Mouse (Mus musculus): ENCODE data around the gene Slc35f1. TPM values are rescaled to one million over a fixed set of nuclear protein-coding genes. Genes with fewer than 3 reads are reported as not detected.

Slc35f1 gene
- polyA plus RNA-seq, 1 experiment from 2014 or later = 2.0 TPM

GRCm38 (mm10) chr10:52819661-52820060 lies 129.3 kb downstream of the Slc35f1 start:
- ATAC-seq (ENCODE audit: insufficient number of reproducible peaks, low FRiP score, low TSS enrichment, low read depth) (no peak), DNase-seq (ENCODE audit: low spot score) (no peak)
- Histone ChIP-seq H3K4me3 (ENCODE audit: low read depth, low read length) (no peak overlapping the region), H3K27ac (replicated peaks; ENCODE audit: low read depth, low read length) (no peak overlapping the region), H3K4me2 (ENCODE audit: low read depth, severe bottlenecking) (no peak overlapping the region), H3K27me3 (ENCODE audit: control insufficient read depth, insufficient read depth, low read length) (no peaks in the 10 kb centered on the region), H3K9ac (ENCODE audit: low read length) (no peak overlapping the region), H3K36me3 (ENCODE audit: control insufficient read depth, insufficient read depth, low read length) (no peaks in the 10 kb centered on the region), H3K9me3 (ENCODE audit: control insufficient read depth, low read length) (no peaks in the 10 kb centered on the region), H3K4me1 (ENCODE audit: control insufficient read depth, insufficient read depth, low read length) (no peaks in the 10 kb centered on the region)
- WGBS = 88% methylated on average over 1 of the region's 1 CpGs

GRCm38 (mm10) chr10:52822909-52823308 lies 132.6 kb downstream of the Slc35f1 start:
- H3K27me3 ChIP-seq (ENCODE audit: control insufficient read depth, insufficient read depth, low read length) = no peaks in the 10 kb centered on the region
- no peak for DNase-seq (ENCODE audit: low spot score)
- no peaks in the 10 kb centered on the region for H3K36me3 ChIP-seq (ENCODE audit: control insufficient read depth, insufficient read depth, low read length)
- WGBS = 80% methylated on average over 2 of the region's 2 CpGs
- no peaks in the 10 kb centered on the region for H3K9me3 ChIP-seq (ENCODE audit: control insufficient read depth, low read length)
- no peak overlapping the region for H3K27ac ChIP-seq (replicated peaks; ENCODE audit: low read depth, low read length)
- H3K4me3 ChIP-seq (ENCODE audit: low read depth, low read length) = no peak overlapping the region
- H3K4me2 ChIP-seq (ENCODE audit: low read depth, severe bottlenecking) = no peak overlapping the region
- no peak overlapping the region for H3K9ac ChIP-seq (ENCODE audit: low read length)
- no peak for ATAC-seq (ENCODE audit: insufficient number of reproducible peaks, low FRiP score, low TSS enrichment, low read depth)
- H3K4me1 ChIP-seq (ENCODE audit: control insufficient read depth, insufficient read depth, low read length) = no peaks in the 10 kb centered on the region

GRCm38 (mm10) chr10:52825746-52826145 lies 135.4 kb downstream of the Slc35f1 start:
- H3K9me3 ChIP-seq (ENCODE audit: control insufficient read depth, low read length) = no peaks in the 10 kb centered on the region
- no peaks in the 10 kb centered on the region for H3K4me1 ChIP-seq (ENCODE audit: control insufficient read depth, insufficient read depth, low read length)
- no peaks in the 10 kb centered on the region for H3K36me3 ChIP-seq (ENCODE audit: control insufficient read depth, insufficient read depth, low read length)
- no peak overlapping the region for H3K4me3 ChIP-seq (ENCODE audit: low read depth, low read length)
- no peak for ATAC-seq (ENCODE audit: insufficient number of reproducible peaks, low FRiP score, low TSS enrichment, low read depth)
- H3K27ac ChIP-seq (replicated peaks; ENCODE audit: low read depth, low read length) = no peak overlapping the region
- WGBS = 84% methylated on average over 4 of the region's 4 CpGs
- no peak for DNase-seq (ENCODE audit: low spot score)
- no peaks in the 10 kb centered on the region for H3K27me3 ChIP-seq (ENCODE audit: control insufficient read depth, insufficient read depth, low read length)
- H3K4me2 ChIP-seq (ENCODE audit: low read depth, severe bottlenecking) = no peak overlapping the region
- H3K9ac ChIP-seq (ENCODE audit: low read length) = no peak overlapping the region

DNA sequence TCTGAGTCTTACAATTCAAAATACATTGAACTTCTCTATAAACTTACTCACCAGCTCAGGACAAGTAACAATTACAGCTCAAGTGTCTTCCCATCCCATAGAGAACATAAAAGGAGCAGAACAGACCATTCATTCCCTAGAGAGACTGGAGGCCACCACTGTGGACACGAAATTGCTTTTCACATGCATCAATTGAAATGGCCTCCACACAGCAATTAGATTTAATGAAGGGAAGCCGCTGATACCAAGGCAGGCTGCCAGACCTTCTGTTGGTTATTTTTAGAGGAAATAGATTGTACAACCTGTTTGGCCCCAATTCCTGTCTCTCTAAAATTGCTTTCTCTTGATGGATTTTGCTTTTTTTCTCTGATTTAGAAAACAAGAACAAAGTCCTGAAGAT lies 150.5 kb downstream of the Slc35f1 start:
- H3K4me3 ChIP-seq (ENCODE audit: low read depth, low read length) = no peak overlapping the region
- H3K9ac ChIP-seq (ENCODE audit: low read length) = no peak overlapping the region
- DNase-seq (ENCODE audit: low spot score) (no peak), ATAC-seq (ENCODE audit: insufficient number of reproducible peaks, low FRiP score, low TSS enrichment, low read depth) (no peak)
- H3K4me2 ChIP-seq (ENCODE audit: low read depth, severe bottlenecking) = no peak overlapping the region
- 67% methylated on average over 2 of the region's 2 CpGs for WGBS
- H3K36me3 ChIP-seq (ENCODE audit: control insufficient read depth, insufficient read depth, low read length) = no peaks in the 10 kb centered on the region
- H3K27ac ChIP-seq (replicated peaks; ENCODE audit: low read depth, low read length) = no peak overlapping the region
- no peaks in the 10 kb centered on the region for H3K27me3 ChIP-seq (ENCODE audit: control insufficient read depth, insufficient read depth, low read length)
- no peaks in the 10 kb centered on the region for H3K9me3 ChIP-seq (ENCODE audit: control insufficient read depth, low read length)
- H3K4me1 ChIP-seq (ENCODE audit: control insufficient read depth, insufficient read depth, low read length) = no peaks in the 10 kb centered on the region

- H3K27ac ChIP-seq (replicated peaks; ENCODE audit: low read depth, low read length) = no peak overlapping the region
- no peaks in the 10 kb centered on the region for H3K9me3 ChIP-seq (ENCODE audit: control insufficient read depth, low read length)
- no peak overlapping the region for H3K9ac ChIP-seq (ENCODE audit: low read length)
- no peak overlapping the region for H3K4me2 ChIP-seq (ENCODE audit: low read depth, severe bottlenecking)
- H3K27me3 ChIP-seq (ENCODE audit: control insufficient read depth, insufficient read depth, low read length) = no peaks in the 10 kb centered on the region
- DNase-seq (ENCODE audit: low spot score) (no peak), ATAC-seq (ENCODE audit: insufficient number of reproducible peaks, low FRiP score, low TSS enrichment, low read depth) (no peak)
- H3K4me3 ChIP-seq (ENCODE audit: low read depth, low read length) = no peak overlapping the region
- H3K36me3 ChIP-seq (ENCODE audit: control insufficient read depth, insufficient read depth, low read length) = no peaks in the 10 kb centered on the region
- H3K4me1 ChIP-seq (ENCODE audit: control insufficient read depth, insufficient read depth, low read length) = no peaks in the 10 kb centered on the region
These were observed 161.7 kb downstream of the Slc35f1 start for GRCm38 (mm10) chr10:52851994-52852393.

DNA sequence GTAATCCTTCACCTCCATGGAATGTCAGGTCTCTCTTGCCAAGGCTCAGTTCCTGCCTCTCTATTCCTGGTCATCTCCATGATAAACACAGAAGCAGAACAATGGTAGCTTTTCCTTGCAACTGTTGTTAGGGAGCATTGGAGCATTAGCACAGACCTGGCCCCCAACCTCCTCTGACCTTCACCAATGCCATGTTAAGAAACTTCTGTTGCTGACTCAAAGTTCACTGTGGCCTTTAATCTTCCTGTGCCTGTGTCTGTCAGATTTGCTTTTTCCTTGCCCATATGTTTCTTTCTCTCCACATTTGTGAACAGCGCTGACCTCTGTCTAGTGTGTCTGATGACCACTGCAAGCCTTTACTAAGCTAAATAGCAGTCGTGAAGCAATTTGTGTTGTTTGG lies 170.5 kb downstream of the Slc35f1 start:
- DNase-seq (ENCODE audit: low spot score) = no peak
- 80% methylated on average over 2 of the region's 2 CpGs for WGBS
- no peak overlapping the region for H3K4me2 ChIP-seq (ENCODE audit: low read depth, severe bottlenecking)

DNA sequence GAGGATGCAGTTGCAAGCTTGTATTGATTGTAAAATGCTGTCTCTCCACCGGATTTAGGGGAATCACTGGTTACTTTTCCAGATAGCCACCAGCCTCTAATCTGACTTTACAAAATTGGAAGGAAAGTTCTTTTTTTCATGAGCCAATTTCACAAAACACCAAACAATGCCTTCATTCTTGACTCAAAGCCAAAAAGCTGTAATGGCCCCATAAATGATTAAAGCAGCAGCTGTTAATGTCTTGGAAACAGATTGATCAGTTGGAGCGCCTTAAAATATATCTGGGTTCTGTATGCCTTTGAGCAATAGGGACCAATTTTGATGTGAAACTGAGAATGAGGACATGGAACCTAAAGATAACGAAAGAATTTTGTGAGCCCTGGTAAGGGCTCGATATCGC lies 174.6 kb downstream of the Slc35f1 start:
- no peak for ATAC-seq (ENCODE audit: insufficient number of reproducible peaks, low FRiP score, low TSS enrichment, low read depth)
- Histone ChIP-seq H3K27me3 (ENCODE audit: control insufficient read depth, insufficient read depth, low read length) (no peaks in the 10 kb centered on the region), H3K27ac (replicated peaks; ENCODE audit: low read depth, low read length) (no peak overlapping the region), H3K36me3 (ENCODE audit: control insufficient read depth, insufficient read depth, low read length) (no peaks in the 10 kb centered on the region), H3K4me2 (ENCODE audit: low read depth, severe bottlenecking) (no peak overlapping the region), H3K4me1 (ENCODE audit: control insufficient read depth, insufficient read depth, low read length) (no peaks in the 10 kb centered on the region), H3K9ac (ENCODE audit: low read length) (no peak overlapping the region), H3K9me3 (ENCODE audit: control insufficient read depth, low read length) (no peaks in the 10 kb centered on the region), H3K4me3 (ENCODE audit: low read depth, low read length) (no peak overlapping the region)
- 89% methylated on average over 5 of the region's 5 CpGs for WGBS
- DNase-seq (ENCODE audit: low spot score) = no peak

More for the DNA sequence above, 170.5 kb downstream of the Slc35f1 start:
- Histone ChIP-seq H3K36me3 (ENCODE audit: control insufficient read depth, insufficient read depth, low read length) (no peaks in the 10 kb centered on the region), H3K9ac (ENCODE audit: low read length) (no peak overlapping the region), H3K9me3 (ENCODE audit: control insufficient read depth, low read length) (no peaks in the 10 kb centered on the region), H3K4me3 (ENCODE audit: low read depth, low read length) (no peak overlapping the region), H3K27ac (replicated peaks; ENCODE audit: low read depth, low read length) (no peak overlapping the region), H3K4me1 (ENCODE audit: control insufficient read depth, insufficient read depth, low read length) (no peaks in the 10 kb centered on the region), H3K27me3 (ENCODE audit: control insufficient read depth, insufficient read depth, low read length) (no peaks in the 10 kb centered on the region)
- ATAC-seq (ENCODE audit: insufficient number of reproducible peaks, low FRiP score, low TSS enrichment, low read depth) = no peak

- Histone ChIP-seq H3K9me3 (ENCODE audit: control insufficient read depth, low read length) (no peaks in the 10 kb centered on the region), H3K27me3 (ENCODE audit: control insufficient read depth, insufficient read depth, low read length) (no peaks in the 10 kb centered on the region), H3K9ac (ENCODE audit: low read length) (no peak overlapping the region), H3K4me1 (ENCODE audit: control insufficient read depth, insufficient read depth, low read length) (no peaks in the 10 kb centered on the region), H3K36me3 (ENCODE audit: control insufficient read depth, insufficient read depth, low read length) (no peaks in the 10 kb centered on the region), H3K27ac (replicated peaks; ENCODE audit: low read depth, low read length) (no peak overlapping the region), H3K4me3 (ENCODE audit: low read depth, low read length) (no peak overlapping the region), H3K4me2 (ENCODE audit: low read depth, severe bottlenecking) (no peak overlapping the region)
- ATAC-seq (ENCODE audit: insufficient number of reproducible peaks, low FRiP score, low TSS enrichment, low read depth) (no peak), DNase-seq (ENCODE audit: low spot score) (no peak)
These were observed 180.8 kb downstream of the Slc35f1 start for GRCm38 (mm10) chr10:52871110-52871509.

DNA sequence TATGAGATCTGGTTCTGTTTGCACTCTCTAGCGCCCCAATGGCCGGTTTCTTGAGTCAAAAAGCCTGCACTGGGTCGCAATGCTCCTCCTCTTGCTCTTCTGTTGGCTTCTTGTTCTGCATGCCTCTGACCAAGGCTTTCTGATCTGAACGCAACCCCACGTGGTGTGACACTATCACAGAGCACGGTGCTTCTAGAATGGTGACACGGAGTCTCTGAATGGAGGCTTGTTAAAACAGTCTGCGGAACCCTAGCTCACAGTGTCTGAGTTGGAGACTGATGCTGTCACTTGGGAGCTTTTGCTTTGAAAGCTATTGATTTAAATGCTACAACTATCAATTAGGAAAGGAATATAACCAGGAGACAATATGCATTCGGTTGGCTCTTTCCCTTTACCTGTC lies 183.8 kb downstream of the Slc35f1 start:
- Histone ChIP-seq H3K9me3 (ENCODE audit: control insufficient read depth, low read length) (no peaks in the 10 kb centered on the region), H3K36me3 (ENCODE audit: control insufficient read depth, insufficient read depth, low read length) (no peaks in the 10 kb centered on the region), H3K27ac (replicated peaks; ENCODE audit: low read depth, low read length) (no peak overlapping the region), H3K4me3 (ENCODE audit: low read depth, low read length) (no peak overlapping the region), H3K9ac (ENCODE audit: low read length) (no peak overlapping the region), H3K27me3 (ENCODE audit: control insufficient read depth, insufficient read depth, low read length) (no peaks in the 10 kb centered on the region), H3K4me1 (ENCODE audit: control insufficient read depth, insufficient read depth, low read length) (no peaks in the 10 kb centered on the region), H3K4me2 (ENCODE audit: low read depth, severe bottlenecking) (no peak overlapping the region)
- DNase-seq (ENCODE audit: low spot score) = no peak
- ATAC-seq (ENCODE audit: insufficient number of reproducible peaks, low FRiP score, low TSS enrichment, low read depth) = no peak
- 71% methylated on average over 9 of the region's 9 CpGs for WGBS

Measured in limb, embryonic 11.5 days (tissue).